Mouse (Mus musculus): Measurements from ENCODE around the gene Lbr.

The Lbr gene

DNA sequence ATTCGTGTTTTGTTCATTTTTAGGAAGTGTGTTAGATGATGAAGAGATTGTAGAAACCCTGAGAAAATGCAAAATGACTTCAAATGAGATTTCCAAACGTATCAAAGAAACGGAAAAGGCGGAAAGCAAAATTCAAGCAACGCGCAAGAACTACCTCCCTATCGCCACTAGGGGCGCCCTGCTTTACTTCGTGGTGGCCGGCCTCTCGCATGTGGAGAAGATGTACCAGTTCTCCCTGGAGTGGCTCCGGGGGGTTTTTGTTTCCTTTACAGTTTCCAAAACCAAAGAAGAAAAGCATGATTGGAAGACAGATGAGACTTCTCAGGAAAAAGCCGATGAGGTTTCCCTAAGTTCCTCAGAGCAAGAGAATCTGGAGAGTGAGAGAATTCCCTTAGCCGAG, 73.5 kb downstream of the Lbr start:
- peak; percentile 33 for DNase-seq
